Mouse (Mus musculus) lung, adult 2 months (tissue): ENCODE data around the gene Aldh2.

Experiments used
- CTCF ChIP-seq: fragments of 200-500 bp; IDR thresholded peaks from 2 replicates; pipeline ENCODE4 v1.5.1; 2011; ENCODE audit warnings: mild to moderate bottlenecking, low read length, control low read depth; ENCODE audit not compliant: insufficient read depth
- POLR2A ChIP-seq: fragments of 200-500 bp; IDR thresholded peaks from 2 replicates; pipeline ENCODE4 v1.6.1; 2011; ENCODE audit warnings: low read depth, mild to moderate bottlenecking, control low read depth, low read length, borderline replicate concordance; ENCODE audit errors: extremely low read depth

GRCm38 (mm10) chr5:121576927-121577488 is 16.6 kb downstream of the Aldh2 start:
- TF ChIP-seq CTCF (no peak), POLR2A (no peak)
